Mouse (Mus musculus): Measurements from ENCODE around the gene Phtf1.

Gene Phtf1

GRCm38 (mm10) chr3:103967861-103968691 is at the start of gene Phtf1:
Gene Phtf1 (plus strand): TSS chr3:103968110.
- in situ Hi-C loops (cut with MboI, MseI) = no loop called here

- in situ Hi-C loops (cut with MboI, MseI) = loop anchor here (5.0 kb wide), 1 partner anchor 42 kb away; no protein-coding TSS in a partner anchor
These were observed 47.8 kb upstream of the Phtf1 start for GRCm38 (mm10) chr3:103920094-103920493.

GRCm38 (mm10) chr3:103925302-103925701 is 42.6 kb upstream of the Phtf1 start:
- in situ Hi-C loops (cut with MboI, MseI) = no loop called here

GRCm38 (mm10) chr3:103927511-103927910 is 40.4 kb upstream of the Phtf1 start:
- in situ Hi-C loops (cut with MboI, MseI) = no loop called here

- in situ Hi-C loops (cut with MboI, MseI) = no loop called here
These were observed 22.9 kb upstream of the Phtf1 start for GRCm38 (mm10) chr3:103944794-103945562.

GRCm38 (mm10) chr3:103948666-103949065 is 19.2 kb upstream of the Phtf1 start:
- in situ Hi-C loops (cut with MboI, MseI) = no loop called here

GRCm38 (mm10) chr3:103960622-103961021 is 7.3 kb upstream of the Phtf1 start:
- in situ Hi-C loops (cut with MboI, MseI) = loop anchor here (5.0 kb wide), 1 partner anchor 38 kb away; no protein-coding TSS in a partner anchor

GRCm38 (mm10) chr3:103967231-103967630 is 679 bp upstream of the Phtf1 start:
- in situ Hi-C loops (cut with MboI, MseI) = no loop called here

GRCm38 (mm10) chr3:103968701-103969100 is 791 bp downstream of the Phtf1 start:
- in situ Hi-C loops (cut with MboI, MseI) = no loop called here

GRCm38 (mm10) chr3:103971157-103971556 is 3.2 kb downstream of the Phtf1 start:
- in situ Hi-C loops (cut with MboI, MseI) = no loop called here

- in situ Hi-C loops (cut with MboI, MseI) = no loop called here
These were observed 16.6 kb downstream of the Phtf1 start for GRCm38 (mm10) chr3:103984556-103984955.

GRCm38 (mm10) chr3:103985194-103985593 is 17.3 kb downstream of the Phtf1 start:
- in situ Hi-C loops (cut with MboI, MseI) = no loop called here

- in situ Hi-C loops (cut with MboI, MseI) = no loop called here
These were observed 20.0 kb downstream of the Phtf1 start for GRCm38 (mm10) chr3:103987831-103988432.

GRCm38 (mm10) chr3:103989352-103989751 is 21.4 kb downstream of the Phtf1 start:
- in situ Hi-C loops (cut with MboI, MseI) = no loop called here

- in situ Hi-C loops (cut with MboI, MseI) = no loop called here
These were observed 23.4 kb downstream of the Phtf1 start for GRCm38 (mm10) chr3:103991271-103991670.

- in situ Hi-C loops (cut with MboI, MseI) = no loop called here
These were observed 30.8 kb downstream of the Phtf1 start for GRCm38 (mm10) chr3:103998724-103999123.

- in situ Hi-C loops (cut with MboI, MseI) = loop anchor here (10.0 kb wide), 1 partner anchor 828 kb away; no protein-coding TSS in a partner anchor
These were observed 39.1 kb downstream of the Phtf1 start for GRCm38 (mm10) chr3:104006896-104007466.

- in situ Hi-C loops (cut with MboI, MseI) = loop anchor here (10.0 kb wide), 1 partner anchor 827 kb away; no protein-coding TSS in a partner anchor
These were observed 39.6 kb downstream of the Phtf1 start for GRCm38 (mm10) chr3:104007479-104007878.

GRCm38 (mm10) chr3:104009924-104010662 is 42.2 kb downstream of the Phtf1 start:
- in situ Hi-C loops (cut with MboI, MseI) = loop anchor here (10.0 kb wide), 1 partner anchor 825 kb away; no protein-coding TSS in a partner anchor

GRCm38 (mm10) chr3:104011972-104012371 is 44.1 kb downstream of the Phtf1 start:
- in situ Hi-C loops (cut with MboI, MseI) = no loop called here

- in situ Hi-C loops (cut with MboI, MseI) = loop anchor here (5.0 kb wide), 1 partner anchor 424 kb away; no protein-coding TSS in a partner anchor
These were observed 50.0 kb downstream of the Phtf1 start for GRCm38 (mm10) chr3:104017931-104018330.
